Mouse (Mus musculus) C2C12 (cell line): Measurements from ENCODE around the gene Mylk4. TPM values are rescaled to one million over a fixed set of nuclear protein-coding genes. Genes with fewer than 3 reads are reported as not detected.

Source experiments
- H3K27me3 ChIP-seq: one replicate; pipeline ENCODE4 v1.6.1; 2011; ENCODE audit not compliant: control insufficient read depth, insufficient read depth, insufficient read length
- H3K36me3 ChIP-seq: one replicate; pipeline ENCODE4 v1.6.1; 2011; ENCODE audit not compliant: control insufficient read depth, insufficient read depth
- H3K4me3 ChIP-seq: one replicate; pipeline ENCODE4 v1.5.1; 2011; ENCODE audit warnings: mild to moderate bottlenecking, control low read depth; ENCODE audit not compliant: poor library complexity, insufficient read depth, severe bottlenecking
- H3K79me2 ChIP-seq: one replicate; pipeline ENCODE4 v1.6.1; 2011; ENCODE audit not compliant: control insufficient read depth, insufficient read depth
- H3K79me3 ChIP-seq: one replicate; pipeline ENCODE4 v1.6.1; 2011; ENCODE audit warnings: low read depth, control low read depth
- H3ac ChIP-seq: one replicate; pipeline ENCODE3; 2011; ENCODE audit warnings: low read depth; ENCODE audit not compliant: control insufficient read depth, insufficient read length
- CEBPB ChIP-seq: IDR thresholded peaks from one replicate; pipeline ENCODE4 v1.6.1; 2011; ENCODE audit warnings: low read depth, mild to moderate bottlenecking, control low read depth, moderate library complexity
- CTCF ChIP-seq: IDR thresholded peaks from one replicate; pipeline ENCODE4 v1.5.1; 2011; ENCODE audit not compliant: control insufficient read depth, insufficient read depth, insufficient read length
- FOSL1 ChIP-seq: IDR thresholded peaks from one replicate; pipeline ENCODE4 v1.8.0; 2011; ENCODE audit warnings: mild to moderate bottlenecking, low read length; ENCODE audit not compliant: poor library complexity, insufficient read depth, severe bottlenecking
- MAX ChIP-seq: IDR thresholded peaks from one replicate; pipeline ENCODE4 v1.6.1; 2011; ENCODE audit warnings: mild to moderate bottlenecking, control low read depth
- MYOD1 ChIP-seq: IDR thresholded peaks from one replicate; pipeline ENCODE4 v1.6.1; 2011; ENCODE audit warnings: low read depth; ENCODE audit not compliant: control insufficient read depth, insufficient read length
- MYOG ChIP-seq: IDR thresholded peaks from one replicate; pipeline ENCODE4 v1.6.1; 2011; ENCODE audit not compliant: control insufficient read depth, insufficient read length; ENCODE audit errors: extremely low read depth
- USF1 ChIP-seq: IDR thresholded peaks from one replicate; pipeline ENCODE4 v1.6.1; 2011; ENCODE audit warnings: low read depth, mild to moderate bottlenecking, control low read depth, moderate library complexity
- polyA plus RNA-seq: library from polyadenylated mRNA; unstranded; fragments of >200 nt; fragmentation: generic; extraction: Trizol; gene quantifications from one replicate; pipeline ENCODE4 v1.2.1, GENCODE M21; 2012; ENCODE audit warnings: missing spikeins

Mylk4 gene
- polyA plus RNA-seq, 1 experiment, result 15.0 TPM

- Histone ChIP-seq H3K4me3 (no peak overlapping the region), H3ac (no peak overlapping the region), H3K27me3 (no peaks in the 10 kb centered on the region), H3K79me2 (no peaks in the 10 kb centered on the region), H3K79me3 (no peaks in the 10 kb centered on the region), H3K36me3 (no peaks in the 10 kb centered on the region)
- TF ChIP-seq USF1 (no peak), CEBPB (no peak), MYOG (no peak), MAX (no peak), MYOD1 (no peak), FOSL1 (no peak), CTCF (no peak)
Measured at GRCm38 (mm10) chr13:32692563-32692962, 91.2 kb downstream of the Mylk4 start.

GRCm38 (mm10) chr13:32690279-32690678, 93.5 kb downstream of the Mylk4 start:
- no peak overlapping the region for H3K4me3 ChIP-seq
- H3ac ChIP-seq, result no peak overlapping the region
- H3K36me3 ChIP-seq, result no peaks in the 10 kb centered on the region
- TF ChIP-seq MAX (no peak), CEBPB (no peak), USF1 (no peak), MYOG (no peak), FOSL1 (no peak), CTCF (no peak), MYOD1 (no peak)
- H3K79me2 ChIP-seq, result no peaks in the 10 kb centered on the region
- H3K79me3 ChIP-seq, result no peaks in the 10 kb centered on the region
- no peaks in the 10 kb centered on the region for H3K27me3 ChIP-seq

GRCm38 (mm10) chr13:32680868-32681515, 102.8 kb downstream of the Mylk4 start:
- TF ChIP-seq CEBPB, result no peak
- TF ChIP-seq MYOG, result no peak
- TF ChIP-seq CTCF, result peak; percentile 43
- H3K79me3 ChIP-seq, result no peaks in the 10 kb centered on the region
- no peak overlapping the region for H3ac ChIP-seq
- no peaks in the 10 kb centered on the region for H3K27me3 ChIP-seq
- H3K79me2 ChIP-seq, result no peaks in the 10 kb centered on the region
- H3K36me3 ChIP-seq, result no peaks in the 10 kb centered on the region
- H3K4me3 ChIP-seq, result no peak overlapping the region

GRCm38 (mm10) chr13:32680121-32680551, 103.6 kb downstream of the Mylk4 start:
- Histone ChIP-seq H3K27me3 (no peaks in the 10 kb centered on the region), H3ac (no peak overlapping the region), H3K36me3 (no peaks in the 10 kb centered on the region), H3K4me3 (no peak overlapping the region), H3K79me2 (no peaks in the 10 kb centered on the region), H3K79me3 (no peaks in the 10 kb centered on the region)
- no peak for TF ChIP-seq MYOG
- no peak for TF ChIP-seq MYOD1
- no peak for TF ChIP-seq CEBPB
- no peak for TF ChIP-seq MAX
- no peak for TF ChIP-seq USF1
- TF ChIP-seq CTCF, result no peak
- TF ChIP-seq FOSL1, result no peak

- no peak overlapping the region for H3K4me3 ChIP-seq
- TF ChIP-seq USF1 (no peak), FOSL1 (no peak), MYOG (no peak), MAX (no peak), CTCF (no peak), CEBPB (no peak), MYOD1 (no peak)
- no peaks in the 10 kb centered on the region for H3K79me3 ChIP-seq
- H3K79me2 ChIP-seq, result no peaks in the 10 kb centered on the region
- no peaks in the 10 kb centered on the region for H3K36me3 ChIP-seq
- H3K27me3 ChIP-seq, result no peaks in the 10 kb centered on the region
- H3ac ChIP-seq, result no peak overlapping the region
Measured at GRCm38 (mm10) chr13:32678998-32679397, 104.8 kb downstream of the Mylk4 start.

GRCm38 (mm10) chr13:32670782-32671181, 113.0 kb downstream of the Mylk4 start:
- Histone ChIP-seq H3K36me3 (no peaks in the 10 kb centered on the region), H3K79me2 (no peaks in the 10 kb centered on the region), H3ac (no peak overlapping the region), H3K79me3 (no peaks in the 10 kb centered on the region), H3K4me3 (no peak overlapping the region), H3K27me3 (no peaks in the 10 kb centered on the region)
- TF ChIP-seq USF1 (no peak), MAX (no peak), FOSL1 (no peak)
